Mouse (Mus musculus) hindbrain, embryonic 10.5 days (tissue): Measurements from ENCODE around the gene Epha6. TPM values are rescaled to one million over a fixed set of nuclear protein-coding genes. Genes with fewer than 3 reads are reported as not detected.
A peak's percentile ranks its signal among the peaks of the same experiment; 100 is the strongest.

Source experiments
- DNase-seq: peaks from one replicate; pipeline ENCODE4 v3.0.0-alpha.2; 2017; ENCODE audit warnings: low spot score
- H3K27ac ChIP-seq: fragments of 300-500 bp; sonication (generic); 2 replicates; pipeline ENCODE4 v1.5.1; 2016; ENCODE audit warnings: mild to moderate bottlenecking, moderate library complexity
- H3K27me3 ChIP-seq: fragments of 300-500 bp; sonication (generic); 2 replicates; pipeline ENCODE4 v1.6.1; 2016; ENCODE audit warnings: mild to moderate bottlenecking; ENCODE audit not compliant: poor library complexity, insufficient read depth, severe bottlenecking
- H3K36me3 ChIP-seq: fragments of 300-500 bp; sonication (generic); 2 replicates; pipeline ENCODE4 v1.6.1; 2016; ENCODE audit warnings: mild to moderate bottlenecking, moderate library complexity
- H3K4me1 ChIP-seq: fragments of 300-500 bp; sonication (generic); replicated peaks from 2 replicates; pipeline ENCODE4 v1.6.1; 2016; ENCODE audit warnings: mild to moderate bottlenecking
- H3K4me3 ChIP-seq: fragments of 300-500 bp; sonication (generic); 2 replicates; pipeline ENCODE4 v1.5.1; 2016; ENCODE audit warnings: mild to moderate bottlenecking, moderate library complexity
- H3K9me3 ChIP-seq: fragments of 300-500 bp; sonication (generic); 2 replicates; pipeline ENCODE4 v1.6.1; 2016; ENCODE audit warnings: mild to moderate bottlenecking, moderate library complexity
- WGBS: fragments of 180-500 bp; shearing (Covaris S2); methylation state at CpG from one replicate; pipeline ENCODE4 v1.1.7; 2016; 5-methylcytosine and 5-hydroxymethylcytosine counted together
- polyA plus RNA-seq: library from polyadenylated mRNA; unstranded; fragments of >200 nt; fragmentation: Nextera tagmentation; extraction: Ambion mirVana; gene quantifications from 2 replicates; pipeline ENCODE4 v1.2.1, GENCODE M21; 2016

The Epha6 gene
- polyA plus RNA-seq, result 0.27 and 1.7 TPM in 2 replicates

- H3K27ac ChIP-seq, result peak within 1 kb of the TSS; percentile 66; the same call in 1 of the 2 replicates
- WGBS, result under 1% methylated on average over 45 of the region's 45 CpGs
- peak; percentile 60 for DNase-seq
- H3K9me3 ChIP-seq, result no peaks in the 10 kb centered on the region
- no peaks in the 10 kb centered on the region for H3K36me3 ChIP-seq
- H3K4me1 ChIP-seq, result peaks cover 25% of the 10 kb centered on the region
- peak within 1 kb of the TSS; percentile 67 for H3K4me3 ChIP-seq
- H3K27me3 ChIP-seq, result peaks cover 36% of the 10 kb centered on the region
Observed at GRCm38 (mm10) chr16:60605061-60605831, at the start of gene Epha6. TSS of gene Epha6 (minus strand) at chr16:60605531.

GRCm38 (mm10) chr16:60651716-60652115 lies 46.4 kb upstream of the Epha6 start:
- Histone ChIP-seq H3K4me1 (no peaks in the 10 kb centered on the region), H3K4me3 (no peak overlapping the region), H3K9me3 (no peaks in the 10 kb centered on the region), H3K27me3 (no peaks in the 10 kb centered on the region), H3K27ac (no peak overlapping the region), H3K36me3 (no peaks in the 10 kb centered on the region)
- no peak for DNase-seq

- Histone ChIP-seq H3K27ac (no peak overlapping the region), H3K4me3 (no peak overlapping the region), H3K36me3 (no peaks in the 10 kb centered on the region), H3K27me3 (no peaks in the 10 kb centered on the region), H3K9me3 (no peaks in the 10 kb centered on the region), H3K4me1 (no peaks in the 10 kb centered on the region)
- no peak for DNase-seq
Observed at GRCm38 (mm10) chr16:60628091-60628490, 22.8 kb upstream of the Epha6 start.

GRCm38 (mm10) chr16:60605832-60606583 lies 677 bp upstream of the Epha6 start:
- no peaks in the 10 kb centered on the region for H3K36me3 ChIP-seq
- H3K27me3 ChIP-seq, result peaks cover 36% of the 10 kb centered on the region
- no peak overlapping the region for H3K27ac ChIP-seq
- peaks cover 25% of the 10 kb centered on the region for H3K4me1 ChIP-seq
- under 1% methylated on average over 38 of the region's 38 CpGs for WGBS
- DNase-seq, result peak; percentile 70
- H3K4me3 ChIP-seq, result peak overlapping the region; percentile 67
- H3K9me3 ChIP-seq, result no peaks in the 10 kb centered on the region

GRCm38 (mm10) chr16:60604613-60605012 lies 718 bp downstream of the Epha6 start:
- Histone ChIP-seq H3K9me3 (no peaks in the 10 kb centered on the region), H3K4me1 (peaks cover 25% of the 10 kb centered on the region), H3K27ac (peak overlapping the region; percentile 66; the same call in 1 of the 2 replicates), H3K36me3 (no peaks in the 10 kb centered on the region), H3K4me3 (peak overlapping the region; percentile 67), H3K27me3 (peaks cover 36% of the 10 kb centered on the region)
- WGBS, result 2% methylated on average over 10 of the region's 10 CpGs
- DNase-seq, result peak; percentile 9

- Histone ChIP-seq H3K27me3 (no peaks in the 10 kb centered on the region), H3K9me3 (no peaks in the 10 kb centered on the region), H3K4me1 (no peaks in the 10 kb centered on the region), H3K36me3 (no peaks in the 10 kb centered on the region), H3K27ac (no peak overlapping the region), H3K4me3 (no peak overlapping the region)
- no peak for DNase-seq
- WGBS, result 87% methylated on average over 3 of the region's 3 CpGs
Observed at GRCm38 (mm10) chr16:60585322-60585721, 20.0 kb downstream of the Epha6 start.

GRCm38 (mm10) chr16:60584695-60585094 lies 20.6 kb downstream of the Epha6 start:
- Histone ChIP-seq H3K4me1 (no peaks in the 10 kb centered on the region), H3K9me3 (no peaks in the 10 kb centered on the region), H3K27ac (no peak overlapping the region), H3K36me3 (no peaks in the 10 kb centered on the region), H3K4me3 (no peak overlapping the region), H3K27me3 (no peaks in the 10 kb centered on the region)
- WGBS, result 86% methylated on average over 7 of the region's 7 CpGs
- no peak for DNase-seq

GRCm38 (mm10) chr16:60570546-60570945 lies 34.8 kb downstream of the Epha6 start:
- no peak overlapping the region for H3K4me3 ChIP-seq
- H3K36me3 ChIP-seq, result no peaks in the 10 kb centered on the region
- no peak for DNase-seq
- H3K27ac ChIP-seq, result no peak overlapping the region
- no peaks in the 10 kb centered on the region for H3K27me3 ChIP-seq
- no peaks in the 10 kb centered on the region for H3K9me3 ChIP-seq
- WGBS, result 69% methylated on average over 2 of the region's 2 CpGs
- no peaks in the 10 kb centered on the region for H3K4me1 ChIP-seq

- 84% methylated on average over 4 of the region's 4 CpGs for WGBS
- Histone ChIP-seq H3K9me3 (no peaks in the 10 kb centered on the region), H3K27ac (no peak overlapping the region), H3K36me3 (no peaks in the 10 kb centered on the region), H3K4me3 (no peak overlapping the region), H3K4me1 (no peaks in the 10 kb centered on the region), H3K27me3 (no peaks in the 10 kb centered on the region)
- no peak for DNase-seq
Observed at GRCm38 (mm10) chr16:60544385-60544784, 60.9 kb downstream of the Epha6 start.

- no peaks in the 10 kb centered on the region for H3K4me1 ChIP-seq
- no peaks in the 10 kb centered on the region for H3K36me3 ChIP-seq
- H3K27me3 ChIP-seq, result no peaks in the 10 kb centered on the region
- no peak overlapping the region for H3K27ac ChIP-seq
- H3K9me3 ChIP-seq, result no peaks in the 10 kb centered on the region
- H3K4me3 ChIP-seq, result no peak overlapping the region
- DNase-seq, result peak; percentile 4
Observed at GRCm38 (mm10) chr16:60538233-60538632, 67.1 kb downstream of the Epha6 start.

GRCm38 (mm10) chr16:60509707-60510106 lies 95.6 kb downstream of the Epha6 start:
- Histone ChIP-seq H3K4me1 (no peaks in the 10 kb centered on the region; the same call in 1 of the 2 replicates), H3K9me3 (no peaks in the 10 kb centered on the region), H3K27ac (no peak overlapping the region), H3K4me3 (no peak overlapping the region), H3K36me3 (no peaks in the 10 kb centered on the region), H3K27me3 (no peaks in the 10 kb centered on the region)
- WGBS, result 62% methylated on average over 3 of the region's 3 CpGs
- no peak for DNase-seq

GRCm38 (mm10) chr16:60499567-60499966 lies 105.8 kb downstream of the Epha6 start:
- Histone ChIP-seq H3K27ac (no peak overlapping the region), H3K27me3 (no peaks in the 10 kb centered on the region), H3K4me1 (no peaks in the 10 kb centered on the region), H3K4me3 (no peak overlapping the region), H3K36me3 (no peaks in the 10 kb centered on the region), H3K9me3 (no peaks in the 10 kb centered on the region)
- DNase-seq, result no peak
- 96% methylated on average over 1 of the region's 1 CpGs for WGBS

GRCm38 (mm10) chr16:60475776-60476175 lies 129.6 kb downstream of the Epha6 start:
- Histone ChIP-seq H3K27me3 (no peaks in the 10 kb centered on the region), H3K4me3 (no peak overlapping the region), H3K36me3 (no peaks in the 10 kb centered on the region), H3K4me1 (no peaks in the 10 kb centered on the region), H3K9me3 (no peaks in the 10 kb centered on the region), H3K27ac (no peak overlapping the region)
- DNase-seq, result no peak
